Mouse (Mus musculus) hindlimb bud, embryonic 11.5 days (tissue): ENCODE results near the gene Cxcl2.
A peak's percentile ranks its signal among the peaks of the same experiment; 100 is the strongest.

Experiments used
- DNase-seq: peaks from one replicate; pipeline ENCODE4 v3.0.0-alpha.2; 2012; ENCODE audit warnings: low read depth, low spot score; ENCODE audit errors: extremely low spot score

The Cxcl2 gene

GRCm38 (mm10) chr5:90891464-90891813 lies 12.2 kb upstream of the Cxcl2 start:
- no peak for DNase-seq

GRCm38 (mm10) chr5:90894231-90894630 lies 9.4 kb upstream of the Cxcl2 start:
- DNase-seq, result no peak

GRCm38 (mm10) chr5:90897429-90897828 lies 6.2 kb upstream of the Cxcl2 start:
- DNase-seq, result no peak

GRCm38 (mm10) chr5:90899308-90899707 lies 4.4 kb upstream of the Cxcl2 start:
- no peak for DNase-seq

- DNase-seq, result no peak
Observed at GRCm38 (mm10) chr5:90900147-90900546, 3.5 kb upstream of the Cxcl2 start.

- no peak for DNase-seq
Observed at GRCm38 (mm10) chr5:90900688-90901087, 3.0 kb upstream of the Cxcl2 start.

- DNase-seq, result no peak
Observed at GRCm38 (mm10) chr5:90902380-90903260, 1.1 kb upstream of the Cxcl2 start.

- no peak for DNase-seq
Observed at GRCm38 (mm10) chr5:90908983-90909382, 5.3 kb downstream of the Cxcl2 start.

GRCm38 (mm10) chr5:90919495-90919894 lies 15.8 kb downstream of the Cxcl2 start:
- no peak for DNase-seq

GRCm38 (mm10) chr5:90922958-90923357 lies 19.3 kb downstream of the Cxcl2 start:
- DNase-seq, result no peak

- DNase-seq, result no peak
Observed at GRCm38 (mm10) chr5:90930546-90930945, 26.9 kb downstream of the Cxcl2 start.

- DNase-seq, result peak; percentile 77
Observed at GRCm38 (mm10) chr5:90930971-90931851, 27.5 kb downstream of the Cxcl2 start, which contains the start of gene Mthfd2l. Gene Mthfd2l, plus strand, starts transcription at chr5:90931117.

GRCm38 (mm10) chr5:90931911-90932310 lies 28.2 kb downstream of the Cxcl2 start:
- peak; percentile 44 for DNase-seq

GRCm38 (mm10) chr5:90936706-90937105 lies 33.0 kb downstream of the Cxcl2 start:
- DNase-seq, result no peak

GRCm38 (mm10) chr5:90945453-90945852 lies 41.8 kb downstream of the Cxcl2 start:
- no peak for DNase-seq

- DNase-seq, result no peak
Observed at GRCm38 (mm10) chr5:90949499-90949898, 45.8 kb downstream of the Cxcl2 start.

- no peak for DNase-seq
Observed at GRCm38 (mm10) chr5:90951475-90951874, 47.8 kb downstream of the Cxcl2 start.

- DNase-seq, result no peak
Observed at GRCm38 (mm10) chr5:90952731-90953481, 49.2 kb downstream of the Cxcl2 start.
